Comparison of ENCODE assay signal across 27 mouse cellular contexts in genomic region chr12:8468221-8468865, GRCm38 (mm10). TPM values are rescaled to one million over a fixed set of nuclear protein-coding genes. Genes with fewer than 3 reads are reported as not detected.
DNase-seq lines count a peak whose midpoint lies in the region; ATAC-seq and TF ChIP-seq lines count a peak whose summit lies in the region.
"Had no signal": no experiment of that assay in that cellular context is flagged by ENCODE, and none has a peak within 500 bp of the region (broad histone marks: within the 10 kb centered on the region; RNA-seq: fewer than 3 reads in every experiment).

No protein-coding gene starts in this region.

- H3K36me3 ChIP-seq in kidney, embryonic 14.5 days (ENCODE audit: control insufficient read depth, insufficient read depth, low read length), result no peaks in the 10 kb centered on the region
- H3K36me3 ChIP-seq in lung, embryonic 15.5 days, result no peaks in the 10 kb centered on the region
- no peaks in the 10 kb centered on the region for H3K36me3 ChIP-seq in kidney, postnatal 0 days (ENCODE audit: insufficient read depth, low read length)
- H3K36me3 ChIP-seq: embryonic facial prominence, embryonic 13.5 days; forebrain, embryonic 10.5 days; heart, embryonic 13.5 days; limb, embryonic 15.5 days; liver, embryonic 13.5 days; neural tube, embryonic 13.5 days had no signal

- no peak for ATAC-seq in kidney, embryonic 14.5 days (ENCODE audit: low FRiP score, low TSS enrichment)
- ATAC-seq in lung, embryonic 15.5 days (ENCODE audit: borderline replicate concordance, extremely low read depth, low FRiP score, low TSS enrichment), result no peak
- no peak for ATAC-seq in kidney, postnatal 0 days (replicated peaks; ENCODE audit: low FRiP score, low read depth)
- ATAC-seq: CD4-positive, CD25-positive, alpha-beta regulatory T cell, adult 4 months; inflammation-experienced regulatory T-cells, adult 6 months had no signal

- peaks cover 21% of the 10 kb centered on the region for H3K4me1 ChIP-seq in kidney, embryonic 14.5 days (ENCODE audit: control insufficient read depth, insufficient read depth, low read length)
- peaks cover 43% of the 10 kb centered on the region for H3K4me1 ChIP-seq in lung, embryonic 15.5 days
- H3K4me1 ChIP-seq in kidney, postnatal 0 days (replicated peaks; ENCODE audit: insufficient read depth, low read length), result peaks cover 6% of the 10 kb centered on the region; the same call in 1 of the 2 replicates
- H3K4me1 ChIP-seq: liver, embryonic 13.5 days had no signal

- DNase-seq in kidney, adult 18-20 months, result no peak
- DNase-seq in lung, postnatal 4 days, result no peak
- DNase-seq in kidney, postnatal 0 days (ENCODE audit: low spot score), result peak; percentile 69
- DNase-seq in kidney, postnatal 4 days, result peak; percentile 54 to 58
- no peak for DNase-seq in spleen, postnatal 14 days (ENCODE audit: low spot score in 2 of 2)
- DNase-seq in neural tube, embryonic 10.5 days (ENCODE audit: extremely low spot score, low spot score), result no peak
- DNase-seq: adrenal gland, adult 8-10 months; cerebellum, adult 11 months; cerebellum, adult 9-10 months; cerebellum, postnatal 36 days; forebrain, postnatal 0 days; heart, postnatal 10 days; left cerebral cortex, postnatal 4 days; liver, embryonic 13.5 days; lung, adult 18-20 months; lung, postnatal 10 days; thymus, postnatal 4 days had no signal

- no peaks in the 10 kb centered on the region for H3K9me3 ChIP-seq in kidney, embryonic 14.5 days (ENCODE audit: control insufficient read depth, low read length)
- H3K9me3 ChIP-seq in lung, embryonic 15.5 days, result no peaks in the 10 kb centered on the region
- H3K9me3 ChIP-seq in kidney, postnatal 0 days (replicated peaks; ENCODE audit: low read length), result no peaks in the 10 kb centered on the region
- H3K9me3 ChIP-seq: embryonic facial prominence, embryonic 13.5 days; forebrain, embryonic 10.5 days; heart, embryonic 13.5 days; limb, embryonic 15.5 days; liver, embryonic 13.5 days; neural tube, embryonic 13.5 days had no signal

- no peak for TF ChIP-seq CTCF in kidney, postnatal 0 days (IDR thresholded peaks at IDR 0.05; ENCODE audit: low read depth)

- no peak overlapping the region for H3K4me3 ChIP-seq in kidney, embryonic 14.5 days (ENCODE audit: low read length)
- no peak overlapping the region for H3K4me3 ChIP-seq in lung, embryonic 15.5 days
- H3K4me3 ChIP-seq in kidney, postnatal 0 days (replicated peaks; ENCODE audit: low read depth, low read length), result no peak overlapping the region
- H3K4me3 ChIP-seq: embryonic facial prominence, embryonic 13.5 days; forebrain, embryonic 10.5 days; heart, embryonic 13.5 days; limb, embryonic 15.5 days; liver, embryonic 13.5 days; neural tube, embryonic 13.5 days had no signal

- H3K4me2 ChIP-seq in kidney, embryonic 14.5 days (replicated peaks; ENCODE audit: low read depth, low read length), result no peak overlapping the region
- H3K4me2 ChIP-seq in lung, embryonic 15.5 days, result no peak overlapping the region
- H3K4me2 ChIP-seq in kidney, postnatal 0 days (ENCODE audit: low read length), result no peak overlapping the region
- H3K4me2 ChIP-seq: embryonic facial prominence, embryonic 13.5 days; heart, embryonic 13.5 days; hindbrain, embryonic 14.5 days; limb, embryonic 15.5 days; liver, embryonic 13.5 days; neural tube, embryonic 13.5 days had no signal

- H3K27ac ChIP-seq in kidney, embryonic 14.5 days (ENCODE audit: low read depth, low read length), result peak overlapping the region; percentile 47; the same call in 1 of the 2 replicates
- H3K27ac ChIP-seq in lung, embryonic 15.5 days, result 0 out of 2 replicates have a peak overlapping the region, but pooled peaks have one; percentile 16
- H3K27ac ChIP-seq in kidney, postnatal 0 days, result peak overlapping the region; percentile 9; the same call in 1 of the 2 replicates
- H3K27ac ChIP-seq: embryonic facial prominence, embryonic 13.5 days; forebrain, embryonic 10.5 days; heart, embryonic 13.5 days; hindbrain, embryonic 14.5 days; limb, embryonic 15.5 days; liver, embryonic 13.5 days; neural tube, embryonic 13.5 days had no signal

- H3K27me3 ChIP-seq in kidney, embryonic 14.5 days (ENCODE audit: control insufficient read depth, insufficient read depth, low read length), result no peaks in the 10 kb centered on the region
- H3K27me3 ChIP-seq in lung, embryonic 15.5 days, result no peaks in the 10 kb centered on the region
- H3K27me3 ChIP-seq in kidney, postnatal 0 days (ENCODE audit: insufficient read depth, low read length), result no peaks in the 10 kb centered on the region
- H3K27me3 ChIP-seq: embryonic facial prominence, embryonic 13.5 days; heart, embryonic 13.5 days; limb, embryonic 15.5 days; liver, embryonic 13.5 days; neural tube, embryonic 13.5 days had no signal

- H3K9ac ChIP-seq in kidney, embryonic 14.5 days (ENCODE audit: low read depth, low read length), result no peak overlapping the region
- H3K9ac ChIP-seq in lung, embryonic 15.5 days, result no peak overlapping the region
- no peak overlapping the region for H3K9ac ChIP-seq in kidney, postnatal 0 days (ENCODE audit: low read depth, low read length)
- H3K9ac ChIP-seq: embryonic facial prominence, embryonic 13.5 days; forebrain, postnatal 0 days; heart, embryonic 13.5 days; hindbrain, embryonic 14.5 days; limb, embryonic 15.5 days; liver, embryonic 13.5 days; neural tube, embryonic 13.5 days had no signal

RNA-seq across cellular contexts. Expression of gene Rhob, which starts 31.5 kb away (rescaled TPM):
- polyA plus RNA-seq in kidney, embryonic 14.5 days (2014; fragmentation: Nextera tagmentation; extraction: Ambion mirVana), result 38.3 and 43.6 TPM in 2 replicates
- 49.4 and 52.1 TPM in 2 replicates for polyA plus RNA-seq in lung, embryonic 15.5 days (2015; fragmentation: Nextera tagmentation; extraction: Ambion mirVana)
- polyA plus RNA-seq in kidney, postnatal 0 days (2015; fragmentation: Nextera tagmentation; extraction: Ambion mirVana), result 48.3 and 53.6 TPM in 2 replicates

Comparison
In these comparisons a context has a peak if more than half of its experiments do, and no peak if none do; other contexts are left out.
1. DNase-seq: peak in kidney, postnatal 0 days (single experiment) and kidney, postnatal 4 days (2 of 2); none in kidney, adult 18-20 months (single experiment), lung, postnatal 4 days (0 of 2), spleen, postnatal 14 days (0 of 2) and neural tube, embryonic 10.5 days (single experiment).
2. Peak in every context shown above with its lines, with median percentiles within 50 percentile points of each other: H3K27ac ChIP-seq.